Mouse (Mus musculus): ENCODE measurements around the gene Cadm1.
A peak's percentile ranks its signal among the peaks of the same experiment; 100 is the strongest.

Cadm1 gene

GRCm38 (mm10) chr9:47876557-47877206 is 346.7 kb downstream of the Cadm1 start:
- no peak for DNase-seq (ENCODE audit: low spot score)

DNA sequence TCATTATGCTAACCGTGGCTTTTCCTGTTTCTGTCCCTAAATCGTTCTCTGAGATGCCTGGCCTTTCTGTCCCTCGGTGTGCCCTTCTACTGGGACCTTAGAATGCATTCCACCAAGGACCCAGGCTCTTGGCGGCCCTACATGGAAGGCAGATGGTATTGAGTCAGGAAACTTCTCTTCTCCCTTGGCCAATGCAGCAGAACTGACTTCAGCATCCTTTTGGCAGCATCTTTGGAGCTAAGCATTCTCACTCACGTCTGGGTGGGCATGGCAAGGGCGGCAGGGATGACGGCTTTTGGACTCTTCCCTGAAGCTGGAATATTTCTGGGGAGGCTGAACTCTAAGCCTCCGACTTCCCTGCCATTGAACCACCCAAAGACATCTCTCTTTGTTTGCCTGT is 350.2 kb downstream of the Cadm1 start:
- DNase-seq (ENCODE audit: low spot score): no peak

GRCm38 (mm10) chr9:47882372-47882771 is 352.4 kb downstream of the Cadm1 start:
- no peak for DNase-seq (ENCODE audit: low spot score)

GRCm38 (mm10) chr9:47891721-47892120 is 361.7 kb downstream of the Cadm1 start:
- DNase-seq (ENCODE audit: low spot score): no peak

GRCm38 (mm10) chr9:47892995-47893394 is 363.0 kb downstream of the Cadm1 start:
- DNase-seq (ENCODE audit: low spot score): no peak

DNA sequence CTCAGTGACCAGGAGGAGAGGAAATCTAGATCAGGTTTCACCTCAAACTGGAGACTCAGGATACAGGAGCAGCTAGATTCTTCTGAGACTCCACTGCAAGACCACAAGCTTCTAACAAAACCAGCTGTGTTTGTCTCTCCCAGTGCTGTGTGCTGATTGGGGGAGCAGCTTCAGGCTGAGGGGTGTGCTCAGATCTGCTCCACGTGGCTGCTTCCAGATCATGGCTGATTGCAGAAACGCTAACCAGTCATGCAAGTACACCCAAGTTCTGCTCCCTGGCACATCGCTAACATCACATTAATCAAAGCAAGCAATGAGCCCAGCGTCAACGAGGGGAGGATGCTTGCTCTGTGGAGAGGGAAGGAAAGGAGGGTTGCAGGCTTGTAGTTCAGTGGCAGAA is 364.1 kb downstream of the Cadm1 start:
- peak; percentile 58 for DNase-seq (ENCODE audit: low spot score)

DNA sequence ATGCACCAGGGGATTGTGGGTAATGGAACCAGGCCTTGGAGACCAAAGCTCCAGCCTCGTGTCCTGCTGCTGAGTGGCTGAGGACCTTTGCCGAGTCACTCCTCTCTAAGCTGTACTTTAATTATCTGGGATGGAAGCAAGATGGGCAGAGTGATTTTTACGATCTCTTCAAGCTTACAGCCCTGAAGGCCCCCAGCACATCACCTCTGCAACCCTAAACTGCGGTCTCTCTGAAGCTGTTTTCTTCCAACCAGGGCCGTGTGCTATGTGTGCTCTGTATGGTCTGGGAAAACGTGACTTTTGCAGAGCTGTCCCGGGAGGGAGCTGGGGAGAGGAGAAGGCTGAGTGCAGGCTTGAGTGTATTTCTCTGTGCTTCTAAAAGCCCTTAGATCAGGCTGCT is 364.7 kb downstream of the Cadm1 start:
- peak; percentile 36 for DNase-seq (ENCODE audit: low spot score)

- DNase-seq (ENCODE audit: low spot score): no peak
Measured at GRCm38 (mm10) chr9:47895121-47895520, 365.1 kb downstream of the Cadm1 start.

DNA sequence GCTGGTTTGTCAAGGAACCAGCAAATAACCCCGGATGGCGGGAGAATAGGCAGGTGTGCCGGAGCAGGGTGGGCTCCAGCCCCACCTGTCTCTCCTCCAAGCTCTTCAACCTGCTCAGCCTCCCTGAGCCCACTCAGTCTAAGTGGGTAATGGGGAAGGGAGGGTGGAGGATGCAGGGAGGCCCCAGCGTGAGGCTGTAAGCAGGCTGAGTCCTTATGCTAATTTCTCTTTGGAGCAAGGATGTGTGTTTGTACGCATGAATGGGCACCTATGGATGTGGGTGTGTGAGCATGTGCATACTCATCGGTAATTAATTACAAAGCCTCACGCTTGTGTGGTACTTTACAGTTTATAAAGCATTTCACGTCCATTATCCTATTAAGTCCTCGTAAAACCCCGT is 370.8 kb downstream of the Cadm1 start:
- no peak for DNase-seq (ENCODE audit: low spot score)

GRCm38 (mm10) chr9:47903661-47904060 is 373.7 kb downstream of the Cadm1 start:
- DNase-seq (ENCODE audit: low spot score): no peak

GRCm38 (mm10) chr9:47904339-47904922 is 374.5 kb downstream of the Cadm1 start:
- no peak for DNase-seq (ENCODE audit: low spot score)

- no peak for DNase-seq (ENCODE audit: low spot score)
Measured at GRCm38 (mm10) chr9:47906521-47906920, 376.5 kb downstream of the Cadm1 start.

Data from MN1 (cell line).